8 mouse cellular contexts compared by ENCODE assay signal in the genomic region with DNA sequence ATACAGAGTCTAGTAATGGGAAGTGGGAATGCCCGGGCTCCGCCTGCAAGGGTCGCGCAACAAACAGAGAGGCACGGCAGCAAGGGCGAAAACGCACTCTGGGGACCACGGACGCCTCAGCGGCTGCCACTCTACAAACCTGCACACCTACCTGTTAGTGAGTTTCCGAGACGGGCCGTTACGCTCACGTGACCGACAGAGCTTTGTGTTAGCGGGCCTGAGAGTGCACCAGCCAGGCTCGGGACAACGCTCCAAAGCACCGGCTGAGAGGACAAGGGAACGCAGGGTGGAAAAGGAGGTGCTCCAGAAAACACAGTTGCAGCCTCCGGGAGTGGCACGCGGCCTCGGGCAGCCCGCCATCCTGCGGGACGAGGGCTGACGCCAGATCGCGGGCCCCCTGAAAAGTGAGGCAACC. TPM values are rescaled to one million over a fixed set of nuclear protein-coding genes. Genes with fewer than 3 reads are reported as not detected.
DNase-seq lines count a peak whose midpoint lies in the region; ATAC-seq and TF ChIP-seq lines count a peak whose summit lies in the region.

No protein-coding gene starts in this region.

- H3K27ac ChIP-seq in cerebellum, adult 2 months (ENCODE audit: insufficient read depth, low read length) = peak overlapping the region; percentile 71
- peak overlapping the region; percentile 99 for H3K27ac ChIP-seq in embryonic facial prominence, embryonic 13.5 days
- peak overlapping the region; percentile 98 for H3K27ac ChIP-seq in liver, embryonic 11.5 days (ENCODE audit: low read depth, low read length)
- peak overlapping the region; percentile 93 for H3K27ac ChIP-seq in midbrain, postnatal 0 days (ENCODE audit: low read depth, low read length)

- no peak for TF ChIP-seq CTCF in cerebellum, adult 2 months (IDR thresholded peaks at IDR 0.05; ENCODE audit: borderline replicate concordance, insufficient read depth, low read depth, low read length)
- no peak for TF ChIP-seq CTCF in E14TG2a.4 (conservative IDR thresholded peaks at IDR 0.05; ENCODE audit: low read length)
- no peak for TF ChIP-seq CTCF in midbrain, postnatal 0 days (IDR thresholded peaks at IDR 0.05)

- H3K9me3 ChIP-seq in E14TG2a.4 (ENCODE audit: low read length) = no peaks in the 10 kb centered on the region
- no peaks in the 10 kb centered on the region for H3K9me3 ChIP-seq in embryonic facial prominence, embryonic 13.5 days
- no peaks in the 10 kb centered on the region for H3K9me3 ChIP-seq in liver, embryonic 11.5 days (ENCODE audit: control insufficient read depth, low read length)
- H3K9me3 ChIP-seq in midbrain, postnatal 0 days (ENCODE audit: low read length) = no peaks in the 10 kb centered on the region

- peak overlapping the region; percentile 93 for H3K9ac ChIP-seq in embryonic facial prominence, embryonic 13.5 days
- H3K9ac ChIP-seq in liver, embryonic 11.5 days (ENCODE audit: low read depth, low read length) = peak overlapping the region; percentile 96
- H3K9ac ChIP-seq in midbrain, postnatal 0 days (replicated peaks; ENCODE audit: low read length, poor library complexity, severe bottlenecking) = peak overlapping the region; percentile 85

- no peak for TF ChIP-seq POLR2A in cerebellum, adult 2 months (IDR thresholded peaks at IDR 0.05; ENCODE audit: borderline replicate concordance, insufficient read depth, low read length)

- H3K4me3 ChIP-seq in cerebellum, adult 2 months (replicated peaks; ENCODE audit: insufficient read depth, low read depth, low read length) = peak overlapping the region; percentile 67
- peak overlapping the region; percentile 98 for H3K4me3 ChIP-seq in E14TG2a.4 (replicated peaks; ENCODE audit: low read length)
- H3K4me3 ChIP-seq in embryonic facial prominence, embryonic 13.5 days = peak overlapping the region; percentile 84
- H3K4me3 ChIP-seq in liver, embryonic 11.5 days (ENCODE audit: low read depth, low read length) = peak overlapping the region; percentile 89
- peak overlapping the region; percentile 70 for H3K4me3 ChIP-seq in midbrain, postnatal 0 days (ENCODE audit: low read depth, low read length)

- peaks cover 47% of the 10 kb centered on the region for H3K36me3 ChIP-seq in E14TG2a.4 (ENCODE audit: insufficient read depth, low read length)
- peaks cover 18% of the 10 kb centered on the region for H3K36me3 ChIP-seq in embryonic facial prominence, embryonic 13.5 days
- H3K36me3 ChIP-seq in liver, embryonic 11.5 days (ENCODE audit: control insufficient read depth, insufficient read depth, low read length) = peaks cover 12% of the 10 kb centered on the region; the same call in 1 of the 2 replicates
- peaks cover 5% of the 10 kb centered on the region; the same call in 1 of the 2 replicates for H3K36me3 ChIP-seq in midbrain, postnatal 0 days (ENCODE audit: insufficient read depth, low read length)

- ATAC-seq in embryonic facial prominence, embryonic 13.5 days (ENCODE audit: insufficient number of reproducible peaks, insufficient read depth, low FRiP score, low TSS enrichment, low read depth) = peak; percentile 3; the same call in 1 of the 2 replicates
- ATAC-seq in liver, embryonic 11.5 days (replicated peaks; ENCODE audit: low FRiP score) = peak; percentile 27
- peak; percentile 4 for ATAC-seq in midbrain, postnatal 0 days (ENCODE audit: low FRiP score)

- no peak for DNase-seq in cerebellum, adult 2 months
- DNase-seq in cerebellum, postnatal 14 days = no peak
- DNase-seq in hindlimb bud, embryonic 11.5 days (ENCODE audit: extremely low spot score, low read depth, low spot score) = peak; percentile 18
- DNase-seq in liver, embryonic 11.5 days (ENCODE audit: low spot score) = no peak
- peak; percentile 51 for DNase-seq in midbrain, postnatal 0 days (ENCODE audit: low spot score)
- DNase-seq in thymus, adult 18-20 months = peak; percentile 64 to 74

- peak overlapping the region; percentile 76 for H3K4me2 ChIP-seq in embryonic facial prominence, embryonic 13.5 days
- peak overlapping the region; percentile 69 for H3K4me2 ChIP-seq in liver, embryonic 11.5 days
- peak overlapping the region; percentile 75 for H3K4me2 ChIP-seq in midbrain, postnatal 0 days (ENCODE audit: low read depth, low read length, poor library complexity, severe bottlenecking)

- H3K27me3 ChIP-seq in cerebellum, adult 2 months (ENCODE audit: control insufficient read depth, insufficient read depth, low read length) = no peaks in the 10 kb centered on the region
- no peaks in the 10 kb centered on the region for H3K27me3 ChIP-seq in E14TG2a.4 (ENCODE audit: insufficient read depth, low read length)
- H3K27me3 ChIP-seq in embryonic facial prominence, embryonic 13.5 days = no peaks in the 10 kb centered on the region
- H3K27me3 ChIP-seq in liver, embryonic 11.5 days (replicated peaks; ENCODE audit: control insufficient read depth, insufficient read depth, low read length) = no peaks in the 10 kb centered on the region
- no peaks in the 10 kb centered on the region for H3K27me3 ChIP-seq in midbrain, postnatal 0 days (ENCODE audit: insufficient read depth, low read length)

- under 1% methylated on average over 31 of the region's 31 CpGs for WGBS in cerebellum, adult 2 months
- WGBS in embryonic facial prominence, embryonic 13.5 days = under 1% methylated on average over 31 of the region's 31 CpGs
- WGBS in liver, embryonic 11.5 days = 1% methylated on average over 31 of the region's 31 CpGs
- under 1% methylated on average over 31 of the region's 31 CpGs for WGBS in midbrain, postnatal 0 days

- H3K4me1 ChIP-seq in cerebellum, adult 2 months (ENCODE audit: control insufficient read depth, insufficient read depth, low read length) = peaks cover 3% of the 10 kb centered on the region
- H3K4me1 ChIP-seq in E14TG2a.4 (replicated peaks; ENCODE audit: low read depth, low read length) = peaks cover 47% of the 10 kb centered on the region
- peaks cover 22% of the 10 kb centered on the region for H3K4me1 ChIP-seq in embryonic facial prominence, embryonic 13.5 days
- H3K4me1 ChIP-seq in liver, embryonic 11.5 days (replicated peaks; ENCODE audit: control insufficient read depth, insufficient read depth, low read length) = peaks cover 11% of the 10 kb centered on the region; the same call in 1 of the 2 replicates
- H3K4me1 ChIP-seq in midbrain, postnatal 0 days (ENCODE audit: insufficient read depth, low read length) = 0 out of 2 replicates have a peak, but pooled peaks cover 9% of the 10 kb centered on the region

RNA-seq across cellular contexts. Expression of gene Cep57, which starts 0.5 kb away (rescaled TPM):
- 23.9 and 24.3 TPM in 2 replicates for polyA plus RNA-seq in cerebellum, adult 2 months (2012; rRNA removed)
- 65.6 and 68.0 TPM in 2 replicates for polyA plus RNA-seq in embryonic facial prominence, embryonic 13.5 days (2015; fragmentation: Nextera tagmentation; extraction: Ambion mirVana)
- 55.9 and 62.8 TPM in 2 replicates for polyA plus RNA-seq in liver, embryonic 11.5 days (2014; fragmentation: Nextera tagmentation; extraction: Ambion mirVana)
- total RNA-seq in midbrain, postnatal 0 days (2014; rRNA removed) = 21.2 and 27.2 TPM in 2 replicates
- polyA plus RNA-seq in midbrain, postnatal 0 days (2015; fragmentation: Nextera tagmentation; extraction: Ambion mirVana) = 32.2 and 39.3 TPM in 2 replicates

RNA-seq across cellular contexts. Expression of gene Fam76b, which starts 1.1 kb away (rescaled TPM):
- 21.8 and 22.9 TPM in 2 replicates for polyA plus RNA-seq in cerebellum, adult 2 months (2012; rRNA removed)
- polyA plus RNA-seq in embryonic facial prominence, embryonic 13.5 days (2015; fragmentation: Nextera tagmentation; extraction: Ambion mirVana) = 25.9 and 29.3 TPM in 2 replicates
- polyA plus RNA-seq in liver, embryonic 11.5 days (2014; fragmentation: Nextera tagmentation; extraction: Ambion mirVana) = 20.5 and 21.5 TPM in 2 replicates
- 24.9 and 40.6 TPM in 2 replicates for total RNA-seq in midbrain, postnatal 0 days (2014; rRNA removed)
- 11.4 and 14.0 TPM in 2 replicates for polyA plus RNA-seq in midbrain, postnatal 0 days (2015; fragmentation: Nextera tagmentation; extraction: Ambion mirVana)

Comparison
In these comparisons a context has a peak if more than half of its experiments do, and no peak if none do; other contexts are left out.
1. DNase-seq: peak in hindlimb bud, embryonic 11.5 days (single experiment), midbrain, postnatal 0 days (single experiment) and thymus, adult 18-20 months (2 of 2); none in cerebellum, adult 2 months (0 of 2), cerebellum, postnatal 14 days (0 of 2) and liver, embryonic 11.5 days (single experiment).
2. Peak in every context shown above with its lines, with median percentiles within 50 percentile points of each other: H3K27ac ChIP-seq, H3K4me3 ChIP-seq, ATAC-seq, H3K4me2 ChIP-seq and H3K9ac ChIP-seq.